Mouse (Mus musculus): ENCODE results near the gene Dazap2.

DNA sequence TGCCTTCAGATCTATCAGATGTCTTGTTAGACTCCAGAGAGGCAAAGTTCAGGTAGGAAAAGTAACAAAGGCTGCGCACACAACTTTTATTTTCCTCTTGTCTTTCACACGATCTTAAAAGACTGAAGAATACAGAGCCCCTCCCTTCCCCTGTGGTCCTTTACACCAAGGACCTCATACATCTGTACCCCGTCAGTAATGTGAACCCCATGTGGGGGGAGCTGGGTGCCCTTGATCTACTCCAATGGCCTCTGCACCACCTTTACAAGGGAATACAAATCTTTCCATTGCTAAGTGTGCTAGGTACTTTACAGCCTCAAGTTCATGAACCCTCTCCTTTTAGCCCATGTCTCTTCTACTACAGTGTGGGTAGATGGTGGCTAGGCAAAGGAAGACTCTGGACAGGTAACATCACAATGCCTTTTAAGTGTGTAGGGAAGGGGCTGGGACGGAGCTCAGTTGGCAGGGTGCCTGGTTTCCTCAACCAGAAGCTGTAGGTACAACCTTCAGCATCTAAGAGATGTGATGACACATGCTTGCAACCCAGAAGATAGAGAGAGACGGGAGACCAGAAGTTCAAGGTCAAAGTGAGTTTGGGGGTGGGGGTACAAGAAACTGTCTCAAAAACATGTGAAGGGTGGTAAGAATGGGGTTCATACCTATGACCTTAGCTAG is 52.9 kb downstream of the Dazap2 start:
- no peak for TF ChIP-seq CTCF (IDR thresholded peaks at IDR 0.05)
- no peak for TF ChIP-seq POLR2A (IDR thresholded peaks at IDR 0.05; ENCODE audit: insufficient read depth, low read depth, low read length)
- no peak for TF ChIP-seq EP300 (IDR thresholded peaks at IDR 0.05; ENCODE audit: insufficient read depth, low read depth, low read length)
